Mouse (Mus musculus): ENCODE results near the gene Tnfsf13. TPM values are rescaled to one million over a fixed set of nuclear protein-coding genes. Genes with fewer than 3 reads are reported as not detected.
A peak's percentile ranks its signal among the peaks of the same experiment; 100 is the strongest.

The Tnfsf13 gene
- polyA plus RNA-seq, 1 experiment from 2014 or later: 0.58 TPM

GRCm38 (mm10) chr11:69633128-69633866 lies 52.3 kb downstream of the Tnfsf13 start:
- Histone ChIP-seq H3K4me3 (replicated peaks) (peak overlapping the region; percentile 99), H3K4me1 (replicated peaks) (peaks cover 22% of the 10 kb centered on the region), H3K4me2 (peak overlapping the region; percentile 83), H3K9ac (replicated peaks) (peak overlapping the region; percentile 99), H3K27me3 (no peaks in the 10 kb centered on the region), H3K27ac (peak overlapping the region; percentile 97), H3K9me3 (no peaks in the 10 kb centered on the region), H3K36me3 (peaks cover 24% of the 10 kb centered on the region)
- under 1% methylated on average over 36 of the region's 50 CpGs for whole genome bisulfite sequencing
- ATAC-seq (ENCODE audit: insufficient number of reproducible peaks, insufficient read depth, low FRiP score, low TSS enrichment, low read depth): peak; percentile 18; the same call in 1 of the 2 replicates

MicroRNA genes within 50 kb of the gene (microRNA counts, 519-probe panel; counts per million panel counts)
- microRNA mmu-miR-1934 (not detected), microRNA mmu-miR-467f (2,411 counts per million, percentile 9 among the panel's probes with 10 or more counts)

Small RNA genes lying within 50 kb of the gene (microRNA-seq; reads per million reads assigned to microRNA genes)
- gene Mir1934 (3.3 reads per million, percentile 9 among the genes with 10 or more reads in this experiment), gene Mir467f (not detected)

Other genes with a start within 250 kb of the Tnfsf13 start
- gene Dnah2, start 136.7 kb downstream of the Tnfsf13 start, polyA plus RNA-seq (2016; fragmentation: Nextera tagmentation; extraction: Ambion mirVana): 1.9 and 3.3 TPM in 2 replicates
- 53.3 and 54.3 TPM in 2 replicates for gene Efnb3, start 125.6 kb downstream of the Tnfsf13 start, polyA plus RNA-seq (2016; fragmentation: Nextera tagmentation; extraction: Ambion mirVana)
- 35.8 and 39.0 TPM in 2 replicates for gene Wrap53, start 105.5 kb downstream of the Tnfsf13 start, polyA plus RNA-seq (2016; fragmentation: Nextera tagmentation; extraction: Ambion mirVana)
- gene Trp53, start 105.4 kb downstream of the Tnfsf13 start, polyA plus RNA-seq (2016; fragmentation: Nextera tagmentation; extraction: Ambion mirVana): 175 and 180 TPM in 2 replicates
- 3.0 and 4.8 TPM in 2 replicates for gene Atp1b2, start 79.8 kb downstream of the Tnfsf13 start, polyA plus RNA-seq (2016; fragmentation: Nextera tagmentation; extraction: Ambion mirVana)
- gene Shbg, start 67.9 kb downstream of the Tnfsf13 start, polyA plus RNA-seq (2016; fragmentation: Nextera tagmentation; extraction: Ambion mirVana): not detected in 2 replicates
- 24.3 and 25.8 TPM in 2 replicates for gene Sat2, start 63.8 kb downstream of the Tnfsf13 start, polyA plus RNA-seq (2016; fragmentation: Nextera tagmentation; extraction: Ambion mirVana)
- gene Fxr2, start 52.8 kb downstream of the Tnfsf13 start, polyA plus RNA-seq (2016; fragmentation: Nextera tagmentation; extraction: Ambion mirVana): 56.0 and 63.9 TPM in 2 replicates
- gene Sox15, start 30.5 kb downstream of the Tnfsf13 start, polyA plus RNA-seq (2016; fragmentation: Nextera tagmentation; extraction: Ambion mirVana): 0.68 TPM in 1 of 2 replicates, not detected in the other
- 62.6 and 64.3 TPM in 2 replicates for gene Mpdu1, start 23.1 kb downstream of the Tnfsf13 start, polyA plus RNA-seq (2016; fragmentation: Nextera tagmentation; extraction: Ambion mirVana)
- 5.9 and 8.0 TPM in 2 replicates for gene Cd68, start 19.6 kb downstream of the Tnfsf13 start, polyA plus RNA-seq (2016; fragmentation: Nextera tagmentation; extraction: Ambion mirVana)
- 569 and 701 TPM in 2 replicates for gene Eif4a1, start 13.4 kb downstream of the Tnfsf13 start, polyA plus RNA-seq (2016; fragmentation: Nextera tagmentation; extraction: Ambion mirVana)
- 132 and 140 TPM in 2 replicates for gene Senp3, start 3.7 kb downstream of the Tnfsf13 start, polyA plus RNA-seq (2016; fragmentation: Nextera tagmentation; extraction: Ambion mirVana)
- gene Tnfsf12, start 10.1 kb upstream of the Tnfsf13 start, polyA plus RNA-seq (2016; fragmentation: Nextera tagmentation; extraction: Ambion mirVana): 2.2 and 3.7 TPM in 2 replicates
- gene Tnfsfm13, start 10.3 kb upstream of the Tnfsf13 start, polyA plus RNA-seq (2016; fragmentation: Nextera tagmentation; extraction: Ambion mirVana): 1.7 TPM in 2 replicates
- 27.2 and 38.1 TPM in 2 replicates for gene Polr2a, start 72.9 kb upstream of the Tnfsf13 start, polyA plus RNA-seq (2016; fragmentation: Nextera tagmentation; extraction: Ambion mirVana)
- 0.13 and 0.18 TPM in 2 replicates for gene Slc35g3, start 76.2 kb upstream of the Tnfsf13 start, polyA plus RNA-seq (2016; fragmentation: Nextera tagmentation; extraction: Ambion mirVana)
- gene Zbtb4, start 80.1 kb upstream of the Tnfsf13 start, polyA plus RNA-seq (2016; fragmentation: Nextera tagmentation; extraction: Ambion mirVana): 1.9 and 2.4 TPM in 2 replicates
- 15.4 and 17.1 TPM in 2 replicates for gene Chrnb1, start 110.2 kb upstream of the Tnfsf13 start, polyA plus RNA-seq (2016; fragmentation: Nextera tagmentation; extraction: Ambion mirVana)
- 1.2 and 1.5 TPM in 2 replicates for gene Fgf11, start 116.1 kb upstream of the Tnfsf13 start, polyA plus RNA-seq (2016; fragmentation: Nextera tagmentation; extraction: Ambion mirVana)
- gene Tmem102, start 119.8 kb upstream of the Tnfsf13 start, polyA plus RNA-seq (2016; fragmentation: Nextera tagmentation; extraction: Ambion mirVana): 1.6 and 1.8 TPM in 2 replicates
- gene Gm39566, start 129.5 kb upstream of the Tnfsf13 start, polyA plus RNA-seq (2016; fragmentation: Nextera tagmentation; extraction: Ambion mirVana): not detected in 2 replicates
- gene Spem2, start 132.7 kb upstream of the Tnfsf13 start, polyA plus RNA-seq (2016; fragmentation: Nextera tagmentation; extraction: Ambion mirVana): not detected in 2 replicates
- gene Spem1, start 136.4 kb upstream of the Tnfsf13 start, polyA plus RNA-seq (2016; fragmentation: Nextera tagmentation; extraction: Ambion mirVana): 0.20 TPM in 1 of 2 replicates, not detected in the other
- 8.4 and 9.1 TPM in 2 replicates for gene Nlgn2, start 152.0 kb upstream of the Tnfsf13 start, polyA plus RNA-seq (2016; fragmentation: Nextera tagmentation; extraction: Ambion mirVana)
- 346 and 353 TPM in 2 replicates for gene Tmem256, start 152.7 kb upstream of the Tnfsf13 start, polyA plus RNA-seq (2016; fragmentation: Nextera tagmentation; extraction: Ambion mirVana)
- gene Plscr3, start 160.6 kb upstream of the Tnfsf13 start, polyA plus RNA-seq (2016; fragmentation: Nextera tagmentation; extraction: Ambion mirVana): 111 and 120 TPM in 2 replicates
- 1.6 and 2.3 TPM in 2 replicates for gene Tnk1, start 172.9 kb upstream of the Tnfsf13 start, polyA plus RNA-seq (2016; fragmentation: Nextera tagmentation; extraction: Ambion mirVana)
- gene Tmem95, start 192.2 kb upstream of the Tnfsf13 start, polyA plus RNA-seq (2016; fragmentation: Nextera tagmentation; extraction: Ambion mirVana): not detected in 2 replicates
- 3.7 and 4.4 TPM in 2 replicates for gene Kctd11, start 195.6 kb upstream of the Tnfsf13 start, polyA plus RNA-seq (2016; fragmentation: Nextera tagmentation; extraction: Ambion mirVana)
- 0.90 and 1.5 TPM in 2 replicates for gene Acap1, start 209.8 kb upstream of the Tnfsf13 start, polyA plus RNA-seq (2016; fragmentation: Nextera tagmentation; extraction: Ambion mirVana)
- 30.4 and 32.8 TPM in 2 replicates for gene 2810408A11Rik, start 215.2 kb upstream of the Tnfsf13 start, polyA plus RNA-seq (2016; fragmentation: Nextera tagmentation; extraction: Ambion mirVana)
- gene Neurl4, start 215.3 kb upstream of the Tnfsf13 start, polyA plus RNA-seq (2016; fragmentation: Nextera tagmentation; extraction: Ambion mirVana): 10.9 and 12.7 TPM in 2 replicates
- 92.0 and 93.5 TPM in 2 replicates for gene Gps2, start 228.1 kb upstream of the Tnfsf13 start, polyA plus RNA-seq (2016; fragmentation: Nextera tagmentation; extraction: Ambion mirVana)
- 1,762 and 1,851 TPM in 2 replicates for gene Eif5a, start 236.2 kb upstream of the Tnfsf13 start, polyA plus RNA-seq (2016; fragmentation: Nextera tagmentation; extraction: Ambion mirVana)

Data from limb, embryonic 12.5 days (tissue).